Mouse (Mus musculus): ENCODE data around the gene Glyat.
"Not testable (repeated sequence)": the region's sequence is repeated elsewhere in the genome, so short reads cannot be mapped to it uniquely, and the experiment has no call there.

The Glyat gene

DNA sequence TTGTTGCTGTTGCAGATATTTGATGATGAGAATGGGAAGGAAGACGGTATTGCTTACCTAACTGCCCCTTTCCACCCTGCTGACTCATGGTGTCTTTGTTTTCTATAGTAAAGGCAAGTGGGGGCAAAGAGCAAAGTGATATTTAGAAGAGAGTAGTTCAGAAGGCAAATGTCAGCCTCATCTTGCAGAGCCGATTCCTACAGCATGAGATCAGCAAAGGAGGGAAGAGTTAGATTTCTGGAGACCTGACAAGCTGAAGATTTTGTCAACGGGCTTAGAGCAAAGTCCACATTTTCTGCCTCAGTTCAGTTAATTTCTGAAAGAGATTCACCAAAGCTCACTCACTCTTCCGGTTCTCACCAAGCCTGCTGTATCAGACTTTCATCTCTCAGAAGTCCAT is at the start of gene Glyat:
Glyat (plus strand) TSS at position 133 of the 400 bp plus-strand sequence.
- DNase-seq: no peak

DNA sequence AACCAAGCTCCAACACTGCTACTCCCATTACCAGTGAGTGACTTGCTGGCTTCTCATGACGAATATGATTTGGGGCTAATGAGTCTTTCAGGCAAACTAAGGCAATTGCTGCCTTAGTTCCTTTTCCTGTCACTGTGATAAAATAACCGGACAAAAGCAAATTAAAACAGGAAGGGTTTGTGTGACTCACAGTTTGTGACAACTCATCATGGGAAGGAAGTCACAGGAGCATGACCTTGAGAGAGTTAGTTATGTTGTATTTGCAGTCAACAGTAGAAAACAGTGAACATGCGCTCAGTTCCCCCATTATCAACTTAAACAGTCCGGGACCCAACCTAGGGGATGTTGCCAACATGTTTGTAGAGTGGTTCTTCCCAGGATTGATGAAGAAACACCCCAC is 47.8 kb upstream of the Glyat start:
- DNase-seq: no peak

DNA sequence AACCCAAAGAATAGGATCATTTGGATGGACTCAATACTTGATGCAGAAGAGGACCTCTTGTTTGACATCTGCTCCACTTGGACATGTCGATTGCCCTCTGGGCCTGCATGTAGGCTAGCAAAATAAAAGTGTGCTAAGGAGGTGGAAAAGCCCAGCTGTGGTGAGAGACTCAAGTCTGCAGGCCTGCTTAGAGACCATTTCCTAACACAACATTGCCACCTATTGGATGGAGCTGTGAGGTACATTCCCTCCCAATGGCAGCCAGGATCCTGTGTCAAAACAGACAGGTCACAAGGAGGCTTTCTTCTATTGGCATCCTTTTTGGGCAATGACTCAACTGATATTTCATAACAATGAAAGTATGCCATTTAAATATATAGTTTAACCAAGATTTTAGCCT is 41.2 kb upstream of the Glyat start:
- peak; percentile 56 for DNase-seq

DNA sequence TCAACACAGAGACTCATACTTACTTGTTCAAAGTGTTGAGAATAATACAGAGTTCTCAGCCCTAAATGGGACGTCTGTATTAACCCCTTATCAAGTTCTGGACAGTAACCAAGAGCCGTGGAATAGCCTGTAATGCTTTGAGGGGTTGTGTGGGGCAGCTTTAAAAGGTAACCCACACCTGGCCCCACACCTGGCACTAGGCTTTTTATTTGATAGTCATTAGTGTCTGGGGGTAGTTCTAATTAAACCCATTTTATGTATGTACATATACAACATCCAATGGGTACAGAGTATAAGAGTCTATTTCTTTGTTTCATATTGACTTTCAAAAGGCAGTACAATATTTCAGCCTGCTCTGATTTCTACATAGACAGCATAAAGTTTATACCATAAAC is 38.0 kb upstream of the Glyat start:
- DNase-seq: no peak

DNA sequence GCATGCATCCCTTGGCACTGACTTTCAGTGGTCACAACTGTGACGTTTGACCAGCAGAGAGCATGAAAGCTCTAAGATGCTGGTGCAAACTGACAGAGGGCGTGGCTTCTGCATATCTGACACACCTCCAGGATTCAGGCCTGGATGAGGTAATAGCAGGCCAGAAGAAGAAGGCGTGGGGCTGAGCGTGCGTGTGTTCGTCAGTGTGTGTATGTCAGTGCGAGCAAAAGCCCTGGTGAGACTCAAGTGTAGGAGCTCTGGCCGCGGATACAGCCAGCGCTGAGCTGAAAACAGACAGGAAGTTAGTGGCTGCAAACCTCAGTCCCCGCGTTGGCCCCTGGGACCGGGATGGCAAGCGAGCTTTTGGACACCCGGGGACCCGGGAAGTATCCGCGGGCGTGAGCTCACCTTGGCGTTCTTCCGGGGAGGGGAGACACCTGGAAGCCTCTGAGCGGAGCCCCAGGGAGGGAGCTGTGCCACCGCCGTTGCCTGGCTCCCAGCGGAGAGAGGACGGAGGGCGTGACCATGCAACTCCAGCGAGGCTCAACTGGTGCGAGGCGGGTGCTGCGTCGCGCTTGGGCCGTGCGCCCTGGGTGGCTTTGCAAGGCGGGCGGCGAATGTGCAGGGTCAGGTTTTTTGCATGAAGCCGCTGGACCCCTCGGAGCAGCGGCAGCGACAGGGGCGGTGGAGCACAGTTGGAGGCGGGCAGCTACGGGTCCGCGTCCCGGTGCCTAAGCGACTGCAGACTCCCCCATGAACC is 37.4 kb upstream of the Glyat start:
- DNase-seq: peak; percentile 75

DNA sequence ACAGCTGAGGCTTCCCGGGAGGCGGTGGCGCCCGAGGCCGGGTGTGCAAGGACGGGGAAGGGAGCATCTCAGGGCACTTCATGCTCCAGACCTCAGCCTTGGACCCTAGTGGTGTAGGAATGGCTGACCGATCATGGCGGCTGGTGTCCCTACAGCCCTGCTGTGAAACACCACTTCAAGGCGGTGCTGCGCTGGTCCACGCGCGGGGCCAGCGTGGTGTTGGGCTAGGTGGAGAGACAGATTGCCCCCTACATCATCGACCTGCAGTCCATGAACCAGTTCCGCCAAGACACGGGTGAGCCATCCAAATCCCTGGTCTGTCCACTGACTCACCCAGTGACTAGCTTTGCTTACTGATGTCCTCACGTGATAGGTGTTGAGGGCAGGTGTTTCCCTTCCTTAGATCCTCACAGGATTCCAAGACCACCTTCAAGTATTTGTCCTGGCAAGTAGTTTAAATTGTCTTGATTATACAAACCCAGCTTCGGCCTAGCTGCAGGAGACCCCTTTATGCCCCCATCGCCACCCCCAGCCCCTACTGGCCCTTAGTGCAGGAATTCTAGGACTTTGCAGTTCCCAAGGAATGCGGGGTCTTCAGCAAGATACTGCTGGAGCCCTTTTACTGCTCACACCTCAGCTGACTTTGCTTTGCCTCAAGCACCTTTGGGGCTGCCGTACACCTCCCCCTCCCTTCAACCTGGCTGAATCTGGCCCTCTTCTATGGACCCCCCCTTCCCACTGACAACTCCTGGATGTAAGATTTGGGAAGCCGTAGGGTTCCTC is 36.6 kb upstream of the Glyat start:
- no peak for DNase-seq

DNA sequence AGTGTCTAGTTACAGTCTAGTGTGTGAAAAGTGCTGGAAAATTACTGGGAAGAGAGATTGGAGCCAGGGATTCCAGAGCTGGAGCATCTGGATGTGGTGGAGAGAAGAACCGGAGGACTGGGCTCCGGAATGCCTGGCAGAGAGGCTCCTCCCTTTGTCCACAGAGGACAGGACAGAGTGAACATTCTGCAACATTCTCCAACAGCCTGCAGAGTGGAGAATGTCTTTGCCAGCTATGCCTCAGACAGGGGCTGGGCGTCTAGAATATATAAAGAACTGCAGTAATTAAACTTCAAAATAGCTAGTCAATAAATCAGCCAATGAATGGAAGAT is 36.1 kb upstream of the Glyat start:
- no peak for DNase-seq

DNA sequence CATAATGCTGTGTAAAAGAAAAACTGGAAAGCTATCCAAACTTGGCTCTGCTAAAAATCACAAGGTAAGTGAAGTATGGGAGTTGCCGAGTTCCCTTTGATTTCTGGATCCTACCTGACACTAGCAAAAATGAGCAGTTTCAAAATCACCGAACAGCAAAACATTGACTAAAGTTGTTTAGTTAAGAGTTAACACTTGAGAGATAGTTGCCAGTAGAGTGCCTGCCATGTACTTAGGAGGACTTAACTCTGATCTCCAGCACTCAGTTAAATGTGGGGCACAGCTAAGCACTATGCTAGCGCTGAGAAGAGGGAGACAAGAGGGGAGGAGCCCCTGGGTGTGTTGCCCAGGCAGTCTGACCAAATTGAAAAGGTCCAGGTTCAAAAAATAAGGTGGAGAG is 34.4 kb upstream of the Glyat start:
- no peak for DNase-seq

DNA sequence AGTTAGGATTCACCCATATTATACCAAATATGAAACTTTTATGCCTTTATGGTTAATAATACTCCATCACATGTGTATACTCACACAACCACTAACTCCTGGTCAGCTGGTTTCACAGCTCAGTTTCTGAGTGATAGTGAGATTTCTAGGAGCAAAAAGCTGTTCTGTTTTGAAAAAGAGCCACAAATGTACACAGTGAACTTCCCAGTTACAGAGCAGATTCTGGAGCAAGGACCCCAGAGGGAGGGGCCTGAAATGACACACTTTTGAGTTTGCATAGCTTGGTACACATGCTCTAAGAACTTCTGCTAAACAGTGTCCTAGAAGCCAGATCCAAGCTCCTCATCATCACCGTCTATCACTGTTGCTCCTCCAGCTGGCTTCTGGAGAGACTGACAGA is 33.4 kb upstream of the Glyat start, which contains the start of gene Gm4952:
Gm4952 (plus strand) TSS at position 301 of the 400 bp plus-strand sequence.
- no peak for DNase-seq

DNA sequence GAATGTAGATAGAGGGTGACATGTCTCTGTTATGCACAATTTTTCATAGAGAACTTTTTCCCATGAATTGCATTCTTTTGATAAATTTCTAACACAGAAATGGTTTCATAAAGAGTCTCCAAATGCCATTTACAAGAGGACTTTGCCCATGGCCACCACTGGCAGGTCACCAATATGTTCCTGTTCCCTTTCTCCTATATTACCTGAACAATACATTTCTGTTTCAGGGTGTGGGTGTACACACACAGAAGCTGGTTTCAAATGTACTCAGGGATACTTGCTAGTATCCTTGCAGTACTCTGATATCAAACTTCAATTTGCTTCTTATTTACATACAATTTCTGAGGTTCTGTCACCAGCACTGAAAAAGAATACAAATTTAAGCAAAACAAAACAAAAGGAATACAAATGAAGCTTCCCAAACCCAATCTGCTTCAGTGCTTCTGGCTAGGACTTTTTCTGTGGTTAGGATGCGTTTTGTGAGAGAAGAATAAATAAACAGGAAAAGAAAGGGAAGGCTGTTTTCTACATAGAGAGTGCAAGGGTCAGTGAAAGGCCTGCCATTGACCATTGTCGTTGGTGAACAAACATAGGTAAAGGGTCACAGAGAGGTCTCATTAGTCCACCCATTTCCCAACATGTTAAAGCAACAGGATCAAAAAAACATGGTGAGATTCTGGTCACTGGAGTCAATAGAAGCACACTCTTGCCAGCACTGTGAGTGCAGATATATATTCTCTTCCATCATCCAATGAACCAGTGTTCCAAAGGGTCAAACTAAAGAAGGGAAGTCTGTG is 32.2 kb upstream of the Glyat start:
- DNase-seq: no peak

DNA sequence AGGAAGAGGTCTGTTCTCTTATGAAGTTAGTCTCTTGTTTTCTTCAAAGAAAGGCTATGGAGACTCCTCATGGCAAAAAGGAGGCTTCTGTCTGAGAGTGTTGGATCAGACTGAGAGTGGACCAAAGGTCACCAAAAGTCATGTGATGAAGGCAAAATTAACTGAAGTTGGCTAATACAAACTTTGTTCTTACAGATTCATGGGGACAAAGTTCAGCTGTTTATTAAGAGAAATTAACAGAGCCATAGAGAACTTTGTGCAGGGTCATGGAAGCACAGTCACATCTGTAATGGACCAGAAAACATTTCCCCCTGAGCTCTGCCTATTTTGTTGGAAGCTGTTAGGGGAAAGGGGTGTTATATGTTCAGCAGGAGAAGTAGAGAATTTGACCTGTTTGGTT is 24.8 kb upstream of the Glyat start:
- DNase-seq: no peak

DNA sequence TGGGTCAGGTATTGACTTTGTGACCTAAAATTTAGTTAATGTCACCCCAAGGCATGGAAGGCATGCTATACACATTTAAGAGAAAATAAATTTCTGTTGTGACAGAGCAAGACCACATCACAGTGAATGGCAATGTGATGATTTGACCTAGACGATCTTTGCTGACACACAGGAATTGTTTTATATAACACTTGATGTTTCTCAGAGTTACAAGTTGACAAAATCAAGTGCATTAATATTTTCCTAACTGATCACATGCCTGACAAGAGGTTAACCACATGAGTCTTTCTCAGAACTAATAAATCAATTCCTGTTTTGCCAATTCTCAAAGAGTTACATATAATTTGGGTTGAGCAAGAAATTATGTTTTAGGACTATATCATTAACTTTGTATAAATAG is 19.5 kb upstream of the Glyat start:
- DNase-seq: no peak

DNA sequence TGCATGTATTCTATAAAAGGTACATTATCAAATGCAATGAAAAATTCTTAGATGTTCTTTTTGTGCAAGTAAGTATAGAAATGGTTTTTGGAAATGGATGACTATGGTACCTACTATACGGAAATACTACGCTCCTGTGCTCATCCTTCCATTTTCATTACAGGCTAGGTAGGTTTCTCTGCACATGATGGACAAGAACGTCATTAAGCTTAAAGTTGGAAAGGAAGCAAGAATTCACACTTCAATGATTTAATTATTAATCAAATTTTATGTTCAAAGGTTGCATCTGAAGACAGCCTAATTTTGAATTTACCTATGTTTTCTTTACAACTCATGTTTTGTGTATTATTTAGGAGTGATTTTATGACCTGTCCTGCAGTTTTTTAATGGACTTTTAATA is 1.2 kb downstream of the Glyat start:
- DNase-seq: no peak

DNA sequence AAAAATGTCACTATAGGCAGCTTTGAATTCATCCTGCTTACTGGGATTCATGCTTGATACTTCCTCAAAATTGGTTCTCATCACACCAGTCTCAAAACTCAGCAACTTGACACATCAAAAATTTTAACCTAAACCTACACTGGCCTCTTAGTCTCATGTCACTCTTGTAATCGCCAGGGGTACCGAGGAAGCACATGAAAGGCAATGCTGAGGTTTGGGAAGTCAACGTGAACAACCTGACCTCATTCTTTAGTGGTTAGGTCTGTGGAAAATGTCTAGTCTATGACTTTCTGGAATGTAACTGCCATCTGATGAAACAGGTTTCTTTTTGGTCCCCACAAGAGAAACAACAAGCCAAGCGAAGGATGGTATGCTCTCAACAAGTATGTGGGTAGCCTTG is 1.9 kb downstream of the Glyat start:
- DNase-seq: no peak

DNA sequence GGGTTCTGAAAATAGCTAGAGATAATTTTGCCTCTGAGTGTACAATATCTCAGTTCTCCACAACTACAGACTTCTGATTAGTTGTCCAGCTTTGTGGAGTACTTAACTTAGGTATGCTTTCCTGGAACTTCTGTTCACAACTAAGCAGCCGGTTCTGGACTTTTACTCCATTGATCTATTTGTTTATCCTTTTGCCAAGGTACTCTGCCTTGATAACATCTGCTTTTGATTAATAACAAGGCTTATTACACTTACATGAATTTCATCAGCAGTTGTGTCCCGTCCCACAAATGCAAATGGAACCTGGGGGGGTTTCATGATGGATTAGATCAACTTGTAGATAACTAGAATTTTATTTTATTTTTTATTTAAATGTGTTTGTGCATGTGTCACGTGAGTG is 3.8 kb downstream of the Glyat start:
- no peak for DNase-seq

DNA sequence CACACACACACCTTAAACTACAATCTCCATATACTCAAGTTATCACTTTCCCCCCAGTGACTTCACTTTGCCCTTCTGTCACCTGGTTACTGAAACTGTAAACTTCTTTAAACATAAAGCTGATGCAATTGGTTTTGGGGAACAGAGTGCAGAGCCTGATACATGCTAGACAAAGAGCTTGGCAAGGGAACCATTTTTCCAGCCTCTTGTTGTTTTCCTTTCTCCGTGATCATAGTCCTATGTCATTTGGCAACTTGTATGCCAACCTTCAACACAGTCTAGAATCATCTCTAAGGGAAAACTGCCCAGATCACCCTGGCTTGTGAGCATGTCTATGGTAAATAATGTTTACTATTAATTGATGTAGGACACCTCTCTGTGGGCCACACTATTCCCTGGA is 4.9 kb downstream of the Glyat start:
- DNase-seq: no peak

DNA sequence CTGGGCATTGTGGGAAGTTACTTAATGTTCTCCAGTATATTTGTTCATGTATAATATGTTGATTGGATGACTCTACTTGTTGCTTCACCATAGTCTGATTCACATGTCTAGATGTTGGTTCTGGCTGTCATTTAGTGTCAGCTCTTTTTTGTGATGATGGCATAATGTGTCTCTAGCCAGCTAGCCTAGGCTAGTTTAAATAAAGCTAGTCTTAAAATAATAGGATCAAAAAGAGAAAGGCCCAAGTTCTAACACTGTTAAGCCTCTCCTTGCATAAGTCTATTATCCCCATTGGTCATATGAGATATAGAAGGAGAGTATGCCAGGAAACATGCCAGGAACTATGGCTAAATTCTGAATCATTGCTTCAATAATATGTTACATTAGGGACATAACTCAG is 16.4 kb downstream of the Glyat start:
- no peak for DNase-seq

DNA sequence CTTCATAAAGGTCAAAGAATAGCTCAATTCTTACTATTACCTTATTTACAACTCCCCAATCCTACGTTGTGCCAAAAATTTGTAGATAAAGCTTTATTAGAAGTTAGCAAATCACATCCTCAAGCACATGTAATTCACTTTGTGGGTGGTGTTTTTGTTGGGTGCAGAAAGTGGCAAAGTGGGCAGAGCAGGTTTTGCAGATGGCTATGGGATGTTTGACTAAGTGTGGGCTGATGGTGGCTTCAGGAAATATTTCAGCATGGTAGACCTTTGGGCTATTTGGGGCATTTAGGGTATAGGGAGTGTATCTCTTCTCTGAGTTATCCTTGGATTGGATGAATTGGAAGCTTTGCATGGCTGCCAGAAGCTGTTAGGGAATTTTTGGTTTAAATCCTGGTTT is 33.0 kb downstream of the Glyat start:
- DNase-seq: no peak

DNA sequence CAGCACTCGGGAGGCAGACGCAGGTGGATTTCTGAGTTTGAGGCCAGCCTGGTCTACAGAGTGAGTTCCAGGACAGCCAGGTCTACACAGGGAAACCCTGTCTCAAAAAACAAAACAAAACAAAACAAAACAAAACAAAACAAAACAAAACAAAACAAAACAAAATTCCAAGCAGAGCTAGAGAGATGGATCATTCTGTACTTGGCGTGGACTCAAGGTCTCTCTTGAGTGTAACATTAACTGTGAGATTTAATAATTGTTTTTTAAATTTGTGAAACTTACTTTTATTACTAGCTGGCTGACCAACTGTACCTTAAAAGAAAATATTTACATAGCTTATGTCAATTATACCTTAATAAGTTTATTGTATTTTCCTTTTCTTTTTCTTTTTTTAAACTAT is 35.5 kb downstream of the Glyat start:
- not testable (repeated sequence) for DNase-seq

DNA sequence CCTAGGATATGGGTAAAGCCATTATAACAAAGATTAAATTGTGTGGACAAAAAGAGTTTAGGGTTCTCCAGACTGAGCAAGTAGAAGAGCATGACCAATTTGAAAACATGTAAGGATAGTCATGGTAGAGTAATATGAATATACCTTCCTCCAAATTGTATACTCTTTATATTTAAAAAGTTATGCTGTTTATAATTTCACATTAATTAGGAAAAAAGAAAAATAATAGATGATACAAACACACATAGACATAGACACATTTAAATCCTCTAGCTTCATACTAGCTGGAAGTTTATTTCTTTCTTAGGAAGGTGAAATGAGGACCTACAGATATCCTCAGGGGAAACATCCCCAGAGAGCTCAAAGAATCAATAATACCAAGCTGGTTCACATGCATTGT is 37.0 kb downstream of the Glyat start, which contains the start of gene Olfr1442:
Olfr1442 (plus strand) TSS at position 301 of the 400 bp plus-strand sequence.
- DNase-seq: no peak

DNA sequence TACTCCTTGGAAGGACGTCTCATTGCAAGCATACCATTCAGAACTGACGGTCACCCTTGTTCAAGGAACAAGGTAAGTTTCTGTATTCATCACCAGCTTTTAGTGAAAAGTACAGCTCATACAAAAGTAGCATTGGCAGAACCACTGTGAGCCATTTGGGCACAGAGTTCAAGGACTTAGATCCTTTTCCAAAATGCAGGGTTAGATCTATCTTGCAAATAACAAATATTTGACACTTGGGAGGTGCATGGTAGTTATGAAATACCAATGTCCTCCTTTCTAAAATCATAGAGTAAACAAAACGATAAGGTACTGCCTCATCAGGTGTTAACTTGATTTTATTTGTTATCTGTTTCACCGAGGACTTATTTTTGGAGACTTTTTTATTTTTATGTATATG is 37.9 kb downstream of the Glyat start:
- no peak for DNase-seq

DNA sequence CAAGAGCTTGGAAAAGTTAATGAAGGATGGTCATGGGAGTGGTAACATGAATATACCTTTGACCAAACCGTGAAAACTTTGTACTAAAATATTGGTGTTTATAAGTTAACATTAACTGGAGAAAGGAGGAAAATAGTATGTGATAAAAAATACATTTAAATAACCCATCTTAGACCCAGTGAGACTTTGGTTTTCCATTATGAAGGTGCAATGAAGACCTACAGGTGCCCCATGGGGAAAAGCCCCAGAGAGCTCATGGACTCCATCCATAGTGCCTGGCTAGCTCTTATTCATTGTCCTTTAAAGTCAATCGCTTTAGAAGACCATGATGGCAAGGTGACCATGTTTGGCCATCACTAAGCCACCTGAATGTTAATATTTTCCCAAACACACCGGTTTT is 44.7 kb downstream of the Glyat start, which contains the start of gene Olfr1443:
Olfr1443 (plus strand) TSS at position 301 of the 400 bp plus-strand sequence.
- no peak for DNase-seq

DNA sequence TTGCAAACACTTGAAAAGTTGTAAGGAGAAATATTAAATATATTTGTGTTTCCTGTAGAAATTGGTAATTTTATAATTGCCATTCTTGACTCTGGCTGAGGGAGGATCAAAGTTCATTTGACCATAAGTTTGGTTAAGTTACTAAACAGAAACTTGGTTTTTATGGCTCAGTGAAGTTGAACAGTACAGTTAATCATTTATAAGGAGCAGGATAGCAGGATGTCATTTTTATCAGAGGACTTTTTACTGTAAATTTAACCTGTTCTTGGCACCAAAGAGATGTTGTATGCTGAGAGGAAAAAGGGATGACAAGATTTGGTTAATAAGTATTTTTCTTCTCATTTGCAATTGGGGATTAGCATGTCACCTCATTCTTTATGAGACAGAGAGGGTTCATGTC is 51.5 kb downstream of the Glyat start:
- DNase-seq: no peak

DNA sequence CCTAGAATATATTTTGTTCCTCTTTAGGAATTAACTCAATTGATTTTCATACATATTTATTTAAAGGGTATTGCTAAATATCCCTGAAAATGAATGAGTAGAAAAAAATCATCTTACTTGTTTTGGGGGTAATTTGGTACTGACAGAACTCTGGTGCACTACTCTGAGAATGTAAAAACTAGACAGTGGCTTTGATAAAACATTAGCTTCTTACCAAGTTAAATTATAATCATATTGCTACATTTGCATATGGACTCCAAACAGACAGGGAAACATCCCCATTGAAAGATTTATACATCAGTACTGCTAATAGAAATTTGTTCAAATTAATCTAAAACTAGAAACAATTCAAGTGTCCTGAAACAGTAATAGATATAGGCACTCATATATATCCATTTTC is 52.1 kb downstream of the Glyat start:
- no peak for DNase-seq
